Mouse (Mus musculus): ENCODE results near the gene Gm37419. TPM values are rescaled to one million over a fixed set of nuclear protein-coding genes. Genes with fewer than 3 reads are reported as not detected.
A peak's percentile ranks its signal among the peaks of the same experiment; 100 is the strongest.

Gm37419 gene
- total RNA-seq, 2 experiments from 2014 or later = not detected

GRCm38 (mm10) chr16:23977732-23978131, 10.6 kb upstream of the Gm37419 start:
- intact Hi-C loops (cut with DNase I) = no loop called here
- no peak for DNase-seq (ENCODE audit: low spot score)

- no peak for DNase-seq (ENCODE audit: low spot score)
- intact Hi-C loops (cut with DNase I) = no loop called here
Measured at GRCm38 (mm10) chr16:23978495-23978894, 9.8 kb upstream of the Gm37419 start.

- no peak for DNase-seq (ENCODE audit: low spot score)
- intact Hi-C loops (cut with DNase I) = no loop called here
Measured at GRCm38 (mm10) chr16:23979446-23979845, 8.8 kb upstream of the Gm37419 start.

- intact Hi-C loops (cut with DNase I) = no loop called here
- DNase-seq (ENCODE audit: low spot score) = no peak
Measured at GRCm38 (mm10) chr16:23980201-23980870, 7.9 kb upstream of the Gm37419 start.

GRCm38 (mm10) chr16:23980991-23981720, 7.1 kb upstream of the Gm37419 start:
- no peak for DNase-seq (ENCODE audit: low spot score)
- intact Hi-C loops (cut with DNase I) = no loop called here

- intact Hi-C loops (cut with DNase I) = loop anchor here (2.0 kb wide), 1 partner anchor 1281 kb away; no protein-coding TSS in a partner anchor
- peak; percentile 62 for DNase-seq (ENCODE audit: low spot score)
Measured at GRCm38 (mm10) chr16:23981925-23982851, 6.1 kb upstream of the Gm37419 start.

GRCm38 (mm10) chr16:23982891-23983588, 5.2 kb upstream of the Gm37419 start:
- intact Hi-C loops (cut with DNase I) = loop anchor here (2.0 kb wide), 1 partner anchor 1280 kb away; no protein-coding TSS in a partner anchor
- peak; percentile 46 for DNase-seq (ENCODE audit: low spot score)

GRCm38 (mm10) chr16:23984183-23984582, 4.1 kb upstream of the Gm37419 start:
- intact Hi-C loops (cut with DNase I) = loop anchor here (1.0 kb wide), 1 partner anchor 1080 kb away; no protein-coding TSS in a partner anchor

GRCm38 (mm10) chr16:23984760-23985466, 3.4 kb upstream of the Gm37419 start:
- DNase-seq (ENCODE audit: low spot score) = peak; percentile 29
- intact Hi-C loops (cut with DNase I) = loop anchor here (1.0 to 5.0 kb wide), 3 partner anchors 507 to 1079 kb away; no protein-coding TSS in a partner anchor

More at GRCm38 (mm10) chr16:23984183-23984582, 4.1 kb upstream of the Gm37419 start:
- DNase-seq (ENCODE audit: low spot score) = peak; percentile 76

- intact Hi-C loops (cut with DNase I) = loop anchor here (5.0 kb wide), 2 partner anchors 507 to 907 kb away; no protein-coding TSS in a partner anchor
- DNase-seq (ENCODE audit: low spot score) = no peak
Measured at GRCm38 (mm10) chr16:23985467-23985861, 2.8 kb upstream of the Gm37419 start.

- DNase-seq (ENCODE audit: low spot score) = no peak
- intact Hi-C loops (cut with DNase I) = loop anchor here (2.0 to 5.0 kb wide), 3 partner anchors 407 to 906 kb away; partner anchors contain the start of gene Lpp
Measured at GRCm38 (mm10) chr16:23986176-23986575, 2.1 kb upstream of the Gm37419 start.

- DNase-seq (ENCODE audit: low spot score) = peak; percentile 19
- intact Hi-C loops (cut with DNase I) = loop anchor here (2.0 to 5.0 kb wide), 3 partner anchors 406 to 905 kb away; partner anchors contain the start of gene Lpp
Measured at GRCm38 (mm10) chr16:23986871-23987270, 1.4 kb upstream of the Gm37419 start.

- intact Hi-C loops (cut with DNase I) = loop anchor here (2.0 to 5.0 kb wide), 3 partner anchors 405 to 905 kb away; partner anchors contain the start of gene Lpp
- DNase-seq (ENCODE audit: low spot score) = peak; percentile 20
Measured at GRCm38 (mm10) chr16:23987341-23988156, 733 bp upstream of the Gm37419 start.

GRCm38 (mm10) chr16:23988157-23988465, 171 bp upstream of the Gm37419 start:
- intact Hi-C loops (cut with DNase I) = loop anchor here (5.0 kb wide), 2 partner anchors 504 to 904 kb away; no protein-coding TSS in a partner anchor
- no peak for DNase-seq (ENCODE audit: low spot score)

- peak; percentile 47 for DNase-seq (ENCODE audit: low spot score)
- intact Hi-C loops (cut with DNase I) = loop anchor here (5.0 kb wide), 6 partner anchors 193 to 903 kb away; no protein-coding TSS in a partner anchor
Measured at GRCm38 (mm10) chr16:23989209-23990160, 1.2 kb downstream of the Gm37419 start.

- no peak for DNase-seq (ENCODE audit: low spot score)
- intact Hi-C loops (cut with DNase I) = loop anchor here (5.0 kb wide), 4 partner anchors 192 to 357 kb away; no protein-coding TSS in a partner anchor
Measured at GRCm38 (mm10) chr16:23990161-23990970, 2.1 kb downstream of the Gm37419 start.
